Mouse (Mus musculus) forebrain, embryonic 11.5 days (tissue): Measurements from ENCODE around the gene Sept14. TPM values are rescaled to one million over a fixed set of nuclear protein-coding genes. Genes with fewer than 3 reads are reported as not detected.
A peak's percentile ranks its signal among the peaks of the same experiment; 100 is the strongest.
"Not testable (repeated sequence)": the region's sequence is repeated elsewhere in the genome, so short reads cannot be mapped to it uniquely, and the experiment has no call there.

ENCODE experiments used
- ATAC-seq: fragments of 200-750 bp; cut with Nextera tagmentation; replicated peaks from 2 replicates; pipeline ENCODE4 v1.8.0; 2017; ENCODE audit warnings: moderate TSS enrichment; ENCODE audit not compliant: low FRiP score
- DNase-seq: peaks from one replicate; pipeline ENCODE4 v3.0.0-alpha.2; 2017; ENCODE audit warnings: low spot score
- H3K27ac ChIP-seq: fragments of 300-500 bp; sonication (generic); 2 replicates; pipeline ENCODE4 v1.5.1; 2014; ENCODE audit warnings: low read depth, low read length
- H3K27me3 ChIP-seq: fragments of 300-500 bp; sonication (generic); 2 replicates; pipeline ENCODE4 v1.6.1; 2014; ENCODE audit warnings: mild to moderate bottlenecking, low read length, mixed read lengths; ENCODE audit not compliant: control insufficient read depth, insufficient read depth
- H3K36me3 ChIP-seq: fragments of 300-500 bp; sonication (generic); 2 replicates; pipeline ENCODE4 v1.6.1; 2014; ENCODE audit warnings: mild to moderate bottlenecking, low read length, moderate library complexity, mixed read lengths; ENCODE audit not compliant: control insufficient read depth, insufficient read depth
- H3K4me1 ChIP-seq: fragments of 300-500 bp; sonication (generic); replicated peaks from 2 replicates; pipeline ENCODE4 v1.6.1; 2014; ENCODE audit warnings: low read length, mixed read lengths; ENCODE audit not compliant: control insufficient read depth, insufficient read depth
- H3K4me2 ChIP-seq: fragments of 300-500 bp; sonication (generic); 2 replicates; pipeline ENCODE4 v1.6.1; 2014; ENCODE audit warnings: low read depth, mild to moderate bottlenecking, low read length, moderate library complexity, mixed read lengths; ENCODE audit not compliant: severe bottlenecking
- H3K4me3 ChIP-seq: fragments of 300-500 bp; sonication (generic); 2 replicates; pipeline ENCODE4 v1.5.1; 2014; ENCODE audit warnings: low read depth, low read length
- H3K9ac ChIP-seq: fragments of 300-500 bp; sonication (generic); 2 replicates; pipeline ENCODE4 v1.6.1; 2014; ENCODE audit warnings: low read length
- H3K9me3 ChIP-seq: fragments of 300-500 bp; sonication (generic); 2 replicates; pipeline ENCODE4 v1.6.1; 2016; ENCODE audit warnings: low read length, mixed read lengths; ENCODE audit not compliant: control insufficient read depth
- whole genome bisulfite sequencing: fragments of 180-500 bp; shearing (Covaris S2); extraction: QIAGEN DNeasy Blood & Tissue Kit; methylation state at CpG from one replicate; pipeline ENCODE4 v1.1.7; 2014; 5-methylcytosine and 5-hydroxymethylcytosine counted together
- polyA plus RNA-seq: library from polyadenylated mRNA; unstranded; fragments of >200 nt; fragmentation: Nextera tagmentation; extraction: Ambion mirVana; gene quantifications from 2 replicates; pipeline ENCODE4 v1.2.1, GENCODE M21; 2014

Gene Sept14
- polyA plus RNA-seq, 1 experiment from 2014 or later: not detected

GRCm38 (mm10) chr5:129700506-129700905 lies 7.8 kb downstream of the Sept14 start:
- no peak for DNase-seq
- H3K4me2 ChIP-seq: 0 out of 2 replicates have a peak overlapping the region, but pooled peaks have one; percentile 0
- H3K9ac ChIP-seq: no peak overlapping the region
- no peak overlapping the region for H3K4me3 ChIP-seq
- no peaks in the 10 kb centered on the region for H3K27me3 ChIP-seq
- WGBS: 31% methylated on average over 2 of the region's 2 CpGs
- no peaks in the 10 kb centered on the region for H3K9me3 ChIP-seq
- ATAC-seq: no peak
- no peaks in the 10 kb centered on the region for H3K4me1 ChIP-seq
- H3K36me3 ChIP-seq: no peaks in the 10 kb centered on the region
- H3K27ac ChIP-seq: no peak overlapping the region

- Histone ChIP-seq H3K4me2 (no peak overlapping the region), H3K27me3 (no peaks in the 10 kb centered on the region), H3K4me3 (no peak overlapping the region), H3K9ac (no peak overlapping the region), H3K4me1 (no peaks in the 10 kb centered on the region), H3K9me3 (no peaks in the 10 kb centered on the region), H3K27ac (no peak overlapping the region), H3K36me3 (no peaks in the 10 kb centered on the region)
- 81% methylated on average over 3 of the region's 3 CpGs for WGBS
- ATAC-seq (no peak), DNase-seq (no peak)
These were observed 17.8 kb downstream of the Sept14 start for GRCm38 (mm10) chr5:129690528-129690927.

- H3K4me3 ChIP-seq: no peak overlapping the region
- WGBS: 85% methylated on average over 7 of the region's 7 CpGs
- ATAC-seq (no peak), DNase-seq (no peak)
- no peak overlapping the region for H3K9ac ChIP-seq
- H3K4me1 ChIP-seq: no peaks in the 10 kb centered on the region
- H3K4me2 ChIP-seq: no peak overlapping the region
- no peaks in the 10 kb centered on the region for H3K9me3 ChIP-seq
- no peak overlapping the region for H3K27ac ChIP-seq
- H3K36me3 ChIP-seq: no peaks in the 10 kb centered on the region
- no peaks in the 10 kb centered on the region for H3K27me3 ChIP-seq
These were observed 20.7 kb downstream of the Sept14 start for GRCm38 (mm10) chr5:129687621-129688020.

- not testable (repeated sequence) for H3K4me3 ChIP-seq, ATAC-seq, H3K4me2 ChIP-seq, H3K36me3 ChIP-seq, H3K27me3 ChIP-seq, H3K9ac ChIP-seq, H3K9me3 ChIP-seq, H3K27ac ChIP-seq, H3K4me1 ChIP-seq, DNase-seq
- WGBS: 95% methylated on average over 5 of the region's 5 CpGs
These were observed 23.2 kb downstream of the Sept14 start for GRCm38 (mm10) chr5:129685141-129685540.

GRCm38 (mm10) chr5:129670036-129670458 lies 38.3 kb downstream of the Sept14 start, which contains the start of gene Zfp11:
TSS of gene Zfp11 (minus strand) at chr5:129670099.
- DNase-seq (peak; percentile 90), ATAC-seq (peak; percentile 75)
- Histone ChIP-seq H3K9me3 (no peaks in the 10 kb centered on the region; the same call in 1 of the 2 replicates), H3K27ac (no peak within 1 kb of the TSS), H3K4me2 (peak within 1 kb of the TSS; percentile 61), H3K36me3 (no peaks in the 10 kb centered on the region), H3K4me1 (0 out of 2 replicates have a peak, but pooled peaks cover 2% of the 10 kb centered on the region), H3K27me3 (no peaks in the 10 kb centered on the region), H3K4me3 (peak within 1 kb of the TSS; percentile 57), H3K9ac (peak within 1 kb of the TSS; percentile 81)
- 1% methylated on average over 23 of the region's 23 CpGs for WGBS

- ATAC-seq (peak; percentile 56), DNase-seq (no peak)
- Histone ChIP-seq H3K27me3 (no peaks in the 10 kb centered on the region), H3K9ac (peak overlapping the region; percentile 81), H3K27ac (no peak overlapping the region), H3K4me3 (peak overlapping the region; percentile 57), H3K36me3 (no peaks in the 10 kb centered on the region), H3K4me1 (0 out of 2 replicates have a peak, but pooled peaks cover 2% of the 10 kb centered on the region), H3K4me2 (peak overlapping the region; percentile 61), H3K9me3 (no peaks in the 10 kb centered on the region; the same call in 1 of the 2 replicates)
- under 1% methylated on average over 31 of the region's 31 CpGs for WGBS
These were observed 38.8 kb downstream of the Sept14 start for GRCm38 (mm10) chr5:129669453-129670035.

GRCm38 (mm10) chr5:129667851-129668250 lies 40.5 kb downstream of the Sept14 start:
- Histone ChIP-seq H3K9me3 (no peaks in the 10 kb centered on the region; the same call in 1 of the 2 replicates), H3K4me2 (no peak overlapping the region), H3K36me3 (no peaks in the 10 kb centered on the region), H3K27me3 (no peaks in the 10 kb centered on the region), H3K4me3 (no peak overlapping the region), H3K9ac (no peak overlapping the region), H3K4me1 (0 out of 2 replicates have a peak, but pooled peaks cover 2% of the 10 kb centered on the region), H3K27ac (no peak overlapping the region)
- 91% methylated on average over 4 of the region's 4 CpGs for WGBS
- no peak for ATAC-seq
- no peak for DNase-seq

GRCm38 (mm10) chr5:129666271-129666909 lies 41.9 kb downstream of the Sept14 start:
- Histone ChIP-seq H3K9ac (no peak overlapping the region), H3K27me3 (no peaks in the 10 kb centered on the region), H3K9me3 (no peaks in the 10 kb centered on the region), H3K4me3 (no peak overlapping the region), H3K4me2 (no peak overlapping the region), H3K36me3 (no peaks in the 10 kb centered on the region), H3K4me1 (0 out of 2 replicates have a peak, but pooled peaks cover 2% of the 10 kb centered on the region), H3K27ac (no peak overlapping the region)
- ATAC-seq (no peak), DNase-seq (no peak)
- 95% methylated on average over 10 of the region's 10 CpGs for WGBS
